Mouse (Mus musculus) intestine, postnatal 0 days (tissue): ENCODE data around the gene Acd. TPM values are rescaled to one million over a fixed set of nuclear protein-coding genes. Genes with fewer than 3 reads are reported as not detected.

ENCODE experiments used
- ATAC-seq: fragments of 200-750 bp; cut with Nextera tagmentation; 2 replicates; pipeline ENCODE4 v1.8.0; 2017; ENCODE audit warnings: mild to moderate bottlenecking, moderate TSS enrichment, moderate library complexity
- H3K27ac ChIP-seq: fragments of 300-500 bp; sonication (generic); 2 replicates; pipeline ENCODE4 v1.5.1; 2014; ENCODE audit warnings: mild to moderate bottlenecking, low read depth, low read length, moderate library complexity
- H3K27me3 ChIP-seq: fragments of 300-500 bp; sonication (generic); replicated peaks from 2 replicates; pipeline ENCODE4 v1.6.1; 2014; ENCODE audit warnings: low read length, mixed read lengths; ENCODE audit not compliant: control insufficient read depth, insufficient read depth
- H3K36me3 ChIP-seq: fragments of 300-500 bp; sonication (generic); 2 replicates; pipeline ENCODE4 v1.6.1; 2014; ENCODE audit warnings: mild to moderate bottlenecking, moderate library complexity; ENCODE audit not compliant: control insufficient read depth, insufficient read depth
- H3K4me1 ChIP-seq: fragments of 300-500 bp; sonication (generic); replicated peaks from 2 replicates; pipeline ENCODE4 v1.6.1; 2014; ENCODE audit warnings: antibody characterized with exemption, low read length, mixed read lengths; ENCODE audit not compliant: control insufficient read depth, insufficient read depth
- H3K4me2 ChIP-seq: fragments of 300-500 bp; sonication (generic); replicated peaks from 2 replicates; pipeline ENCODE4 v1.6.1; 2014; ENCODE audit warnings: low read depth, mild to moderate bottlenecking, moderate library complexity
- H3K4me3 ChIP-seq: fragments of 300-500 bp; sonication (generic); 2 replicates; pipeline ENCODE4 v1.5.1; 2014; ENCODE audit warnings: low read depth, low read length
- H3K9ac ChIP-seq: fragments of 300-500 bp; sonication (generic); 2 replicates; pipeline ENCODE4 v1.6.1; 2014; ENCODE audit warnings: mild to moderate bottlenecking, low read depth, low read length
- H3K9me3 ChIP-seq: fragments of 300-500 bp; sonication (generic); 2 replicates; pipeline ENCODE4 v1.6.1; 2016; ENCODE audit warnings: mixed run types; ENCODE audit not compliant: control insufficient read depth
- CTCF ChIP-seq: sonication (generic); IDR thresholded peaks from 2 replicates; pipeline ENCODE4 v1.5.1; 2016; ENCODE audit warnings: low read depth, mild to moderate bottlenecking, control low read depth, antibody characterized with exemption, moderate library complexity
- WGBS: fragments of 180-500 bp; shearing (Covaris S2); extraction: QIAGEN DNeasy Blood & Tissue Kit; methylation state at CpG from one replicate; pipeline ENCODE4 v1.1.7; 2014; 5-methylcytosine and 5-hydroxymethylcytosine counted together
- polyA plus RNA-seq: library from polyadenylated mRNA; unstranded; fragments of >200 nt; fragmentation: Nextera tagmentation; extraction: Ambion mirVana; gene quantifications from 2 replicates; pipeline ENCODE4 v1.2.1, GENCODE M21; 2015

Gene Acd
- polyA plus RNA-seq, 1 experiment from 2014 or later, result 35.5 TPM

GRCm38 (mm10) chr8:105712286-105712685 is 11.4 kb upstream of the Acd start:
- Histone ChIP-seq H3K27me3 (no peaks in the 10 kb centered on the region), H3K27ac (no peak overlapping the region), H3K9me3 (no peaks in the 10 kb centered on the region), H3K36me3 (no peaks in the 10 kb centered on the region; the same call in 1 of the 2 replicates), H3K9ac (no peak overlapping the region), H3K4me3 (no peak overlapping the region), H3K4me2 (no peak overlapping the region), H3K4me1 (no peaks in the 10 kb centered on the region)
- TF ChIP-seq CTCF, result no peak
- 86% methylated on average over 3 of the region's 3 CpGs for WGBS
- ATAC-seq, result no peak

DNA sequence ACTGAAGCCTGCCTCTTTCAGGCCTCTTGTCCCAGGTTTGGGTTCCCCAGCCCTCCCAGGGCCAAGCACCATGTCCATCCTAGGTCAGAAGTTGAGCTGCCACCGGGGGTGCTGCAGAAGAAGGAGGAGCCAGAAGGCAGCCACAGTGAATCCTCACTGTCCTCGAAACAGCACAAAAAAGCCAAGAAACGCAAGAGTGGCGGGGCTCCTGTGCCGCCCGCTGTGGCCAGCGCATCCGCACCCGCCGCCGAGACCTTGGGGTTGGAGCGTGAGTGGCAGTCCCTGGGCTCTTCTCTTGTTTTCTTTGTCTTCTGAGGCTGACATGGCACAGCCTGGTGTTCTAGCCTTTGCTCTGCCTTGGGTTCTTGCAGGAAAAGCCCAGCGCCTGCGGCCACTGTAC is 8.4 kb upstream of the Acd start:
- ATAC-seq, result no peak
- H3K27me3 ChIP-seq, result no peaks in the 10 kb centered on the region
- TF ChIP-seq CTCF, result no peak
- H3K36me3 ChIP-seq, result no peaks in the 10 kb centered on the region
- no peaks in the 10 kb centered on the region for H3K9me3 ChIP-seq
- no peak overlapping the region for H3K27ac ChIP-seq
- no peaks in the 10 kb centered on the region for H3K4me1 ChIP-seq
- no peak overlapping the region for H3K4me3 ChIP-seq
- no peak overlapping the region for H3K4me2 ChIP-seq
- H3K9ac ChIP-seq, result no peak overlapping the region
- 77% methylated on average over 14 of the region's 14 CpGs for WGBS

DNA sequence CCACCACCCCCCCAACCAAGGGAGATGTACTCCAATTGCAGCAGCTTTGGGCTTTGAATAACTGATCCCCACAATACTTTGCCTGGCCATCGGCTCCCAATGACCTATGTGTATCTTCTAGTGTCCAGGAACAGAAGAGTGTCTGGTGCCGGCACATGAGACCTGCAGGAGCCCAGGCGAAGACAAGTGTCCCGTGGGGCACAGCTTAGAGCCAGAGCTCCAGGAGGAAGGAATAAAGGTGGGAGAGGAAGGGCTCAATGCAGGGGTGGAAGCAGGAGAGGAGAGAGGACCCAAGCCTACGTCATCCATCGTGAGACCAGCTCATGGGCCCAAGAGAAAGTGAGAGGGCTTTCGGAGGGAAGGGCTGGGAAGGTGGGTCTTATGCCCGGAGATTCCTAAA is 7.8 kb upstream of the Acd start:
- H3K27me3 ChIP-seq, result no peaks in the 10 kb centered on the region
- TF ChIP-seq CTCF, result no peak
- no peak overlapping the region for H3K9ac ChIP-seq
- whole genome bisulfite sequencing, result 91% methylated on average over 8 of the region's 8 CpGs
- no peaks in the 10 kb centered on the region for H3K4me1 ChIP-seq
- no peak for ATAC-seq
- H3K36me3 ChIP-seq, result no peaks in the 10 kb centered on the region
- H3K27ac ChIP-seq, result no peak overlapping the region
- no peaks in the 10 kb centered on the region for H3K9me3 ChIP-seq
- H3K4me2 ChIP-seq, result peak overlapping the region; percentile 98; the same call in 1 of the 2 replicates
- no peak overlapping the region for H3K4me3 ChIP-seq

DNA sequence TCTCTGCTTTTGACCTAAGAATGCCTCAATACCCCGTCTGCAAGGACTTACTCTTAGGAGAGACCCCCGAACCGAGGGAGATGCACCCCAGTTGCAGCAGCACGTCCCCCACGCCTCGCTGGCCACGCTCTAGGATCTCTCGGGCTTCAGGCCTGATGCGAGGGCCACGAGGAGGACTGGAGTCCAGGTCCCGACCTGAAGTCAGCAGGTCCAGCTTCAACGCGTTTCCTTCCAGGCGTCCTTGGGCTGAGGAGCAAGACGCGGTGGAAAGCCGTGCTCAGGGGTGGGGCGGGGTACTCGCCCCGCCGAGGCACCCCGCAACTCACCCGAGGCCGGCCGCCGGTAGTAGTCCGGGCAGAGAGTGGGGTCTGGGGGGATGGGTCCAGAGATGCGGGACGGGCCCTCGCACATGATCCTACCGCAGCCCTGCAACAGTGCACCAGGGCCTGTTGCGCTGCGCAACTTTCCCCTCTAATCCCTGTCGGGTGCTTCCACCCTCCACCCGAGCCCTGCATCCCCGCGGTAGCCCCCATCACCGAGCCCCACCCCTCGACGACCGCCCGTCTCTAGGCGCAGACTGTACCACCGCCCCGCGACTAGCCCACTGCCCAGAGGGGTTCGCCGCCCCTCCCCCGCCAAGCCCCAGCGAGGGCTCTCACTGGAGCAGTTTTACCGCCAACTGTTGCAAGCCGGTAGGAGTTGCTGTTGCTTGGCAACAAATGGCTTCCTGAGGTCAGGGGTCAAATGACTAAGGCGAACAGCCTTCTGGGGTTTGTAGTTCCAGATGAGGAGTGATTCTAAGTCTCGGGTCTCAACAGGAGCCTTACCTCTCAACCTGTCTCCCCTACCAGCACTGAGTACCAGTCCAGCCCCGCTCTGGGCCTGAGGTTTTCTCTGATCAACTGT is 6.8 kb upstream of the Acd start, which contains the start of the genes 4933405L10Rik and Enkd1:
Gene 4933405L10Rik (plus strand): TSS at position 158 of the 906 bp plus-strand sequence.
Gene Enkd1 (minus strand): TSS at position 713 of the 906 bp plus-strand sequence.
- Histone ChIP-seq H3K4me3 (peak within 1 kb of the TSS; percentile 63), H3K9me3 (no peaks in the 10 kb centered on the region), H3K4me2 (peak within 1 kb of the TSS; percentile 98), H3K9ac (peak within 1 kb of the TSS; percentile 41), H3K36me3 (no peaks in the 10 kb centered on the region), H3K4me1 (no peaks in the 10 kb centered on the region), H3K27ac (no peak within 1 kb of the TSS), H3K27me3 (no peaks in the 10 kb centered on the region)
- WGBS, result 2% methylated on average over 51 of the region's 55 CpGs
- peak; percentile 70 for ATAC-seq
- no peak for TF ChIP-seq CTCF

GRCm38 (mm10) chr8:105706426-105706825 is 5.5 kb upstream of the Acd start:
- H3K4me2 ChIP-seq, result no peak overlapping the region
- no peak overlapping the region for H3K9ac ChIP-seq
- no peak overlapping the region for H3K27ac ChIP-seq
- H3K4me1 ChIP-seq, result no peaks in the 10 kb centered on the region
- no peak for ATAC-seq
- WGBS, result 88% methylated on average over 12 of the region's 12 CpGs
- no peak for TF ChIP-seq CTCF
- no peak overlapping the region for H3K4me3 ChIP-seq
- H3K27me3 ChIP-seq, result no peaks in the 10 kb centered on the region
- no peaks in the 10 kb centered on the region for H3K9me3 ChIP-seq
- no peaks in the 10 kb centered on the region for H3K36me3 ChIP-seq

GRCm38 (mm10) chr8:105704955-105705354 is 4.1 kb upstream of the Acd start:
- Histone ChIP-seq H3K4me1 (no peaks in the 10 kb centered on the region; the same call in 1 of the 2 replicates), H3K9ac (no peak overlapping the region), H3K36me3 (no peaks in the 10 kb centered on the region), H3K4me2 (no peak overlapping the region), H3K9me3 (no peaks in the 10 kb centered on the region), H3K4me3 (no peak overlapping the region), H3K27me3 (no peaks in the 10 kb centered on the region), H3K27ac (no peak overlapping the region)
- no peak for ATAC-seq
- no peak for TF ChIP-seq CTCF
- 89% methylated on average over 6 of the region's 6 CpGs for WGBS
